Mouse (Mus musculus) heart, embryonic 13.5 days (tissue): Measurements from ENCODE around the gene Tmem237. TPM values are rescaled to one million over a fixed set of nuclear protein-coding genes. Genes with fewer than 3 reads are reported as not detected.
A peak's percentile ranks its signal among the peaks of the same experiment; 100 is the strongest.

Experiments
- ATAC-seq: fragments of 200-750 bp; cut with Nextera tagmentation; 2 replicates; pipeline ENCODE4 v1.8.0; 2017; ENCODE audit warnings: moderate TSS enrichment; ENCODE audit not compliant: insufficient number of reproducible peaks, low FRiP score, low TSS enrichment; ENCODE audit errors: extremely low read depth
- H3K27ac ChIP-seq: fragments of 300-500 bp; sonication (generic); replicated peaks from 2 replicates; pipeline ENCODE4 v1.5.1; 2015; ENCODE audit warnings: moderate library complexity, mild to moderate bottlenecking, inconsistent platforms
- H3K27me3 ChIP-seq: fragments of 300-500 bp; sonication (generic); replicated peaks from 2 replicates; pipeline ENCODE4 v1.6.1; 2015; ENCODE audit warnings: mild to moderate bottlenecking, inconsistent platforms
- H3K36me3 ChIP-seq: fragments of 300-500 bp; sonication (generic); 2 replicates; pipeline ENCODE4 v1.6.1; 2015; ENCODE audit warnings: mild to moderate bottlenecking, inconsistent platforms
- H3K4me1 ChIP-seq: fragments of 300-500 bp; sonication (generic); 2 replicates; pipeline ENCODE4 v1.6.1; 2015; ENCODE audit warnings: inconsistent platforms
- H3K4me2 ChIP-seq: fragments of 300-500 bp; sonication (generic); 2 replicates; pipeline ENCODE4 v1.6.1; 2015; ENCODE audit warnings: inconsistent platforms, mild to moderate bottlenecking, moderate library complexity
- H3K4me3 ChIP-seq: fragments of 300-500 bp; sonication (generic); 2 replicates; pipeline ENCODE4 v1.5.1; 2015; ENCODE audit warnings: moderate library complexity, mild to moderate bottlenecking, inconsistent platforms
- H3K9ac ChIP-seq: fragments of 300-500 bp; sonication (generic); 2 replicates; pipeline ENCODE4 v1.6.1; 2015; ENCODE audit warnings: inconsistent platforms, mild to moderate bottlenecking, moderate library complexity
- H3K9me3 ChIP-seq: fragments of 300-500 bp; sonication (generic); 2 replicates; pipeline ENCODE4 v1.6.1; 2016; ENCODE audit warnings: inconsistent platforms
- WGBS: fragments of 180-500 bp; shearing (Covaris S2); methylation state at CpG from one replicate; pipeline ENCODE4 v1.1.7; 2015; ENCODE audit warnings: mixed read lengths; 5-methylcytosine and 5-hydroxymethylcytosine counted together
- polyA plus RNA-seq: library from polyadenylated mRNA; unstranded; fragments of >200 nt; fragmentation: Nextera tagmentation; extraction: Ambion mirVana; gene quantifications from 2 replicates; pipeline ENCODE4 v1.2.1, GENCODE M21; 2015

Gene Tmem237
- polyA plus RNA-seq = 14.1 and 15.9 TPM in 2 replicates

- no peaks in the 10 kb centered on the region for H3K27me3 ChIP-seq
- peak within 1 kb of the TSS; percentile 89 for H3K4me2 ChIP-seq
- under 1% methylated on average over 74 of the region's 74 CpGs for WGBS
- H3K9ac ChIP-seq = peak within 1 kb of the TSS; percentile 86
- H3K4me3 ChIP-seq = peak within 1 kb of the TSS; percentile 71
- H3K27ac ChIP-seq = peak within 1 kb of the TSS; percentile 69
- peak; percentile 92 for ATAC-seq
- H3K4me1 ChIP-seq = peaks cover 12% of the 10 kb centered on the region
- no peaks in the 10 kb centered on the region for H3K9me3 ChIP-seq
- peaks cover 5% of the 10 kb centered on the region; the same call in 1 of the 2 replicates for H3K36me3 ChIP-seq
These were observed at the start of gene Tmem237 for GRCm38 (mm10) chr1:59119720-59120457. Tmem237 (minus strand) TSS chr1:59120408.

DNA sequence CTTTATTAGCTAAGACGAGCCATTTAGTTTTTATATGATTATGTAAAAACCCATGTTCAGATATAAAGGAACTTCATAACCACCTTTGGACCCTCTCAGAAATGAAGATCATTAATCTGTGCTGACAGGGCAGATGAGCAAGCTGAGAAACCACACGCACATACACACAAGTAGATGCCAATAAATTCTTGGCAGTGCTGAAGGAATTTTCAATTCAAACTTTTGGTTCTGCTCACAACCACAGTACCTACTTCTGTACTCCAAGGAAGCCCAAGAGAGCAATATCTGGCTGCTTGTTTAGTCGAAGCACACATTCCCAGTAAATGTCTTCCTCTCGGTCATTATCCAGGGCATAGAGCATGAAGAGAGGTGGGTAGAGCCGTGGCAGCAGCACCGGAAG lies 49.4 kb upstream of the Tmem237 start:
- Histone ChIP-seq H3K4me2 (no peak overlapping the region), H3K9me3 (no peaks in the 10 kb centered on the region), H3K9ac (no peak overlapping the region), H3K27ac (no peak overlapping the region), H3K36me3 (peaks cover 68% of the 10 kb centered on the region), H3K4me1 (peaks cover 18% of the 10 kb centered on the region), H3K27me3 (no peaks in the 10 kb centered on the region), H3K4me3 (no peak overlapping the region)
- ATAC-seq = no peak
- 84% methylated on average over 6 of the region's 6 CpGs for WGBS

GRCm38 (mm10) chr1:59168556-59168955 lies 48.3 kb upstream of the Tmem237 start:
- ATAC-seq = no peak
- no peak overlapping the region for H3K27ac ChIP-seq
- peaks cover 18% of the 10 kb centered on the region for H3K4me1 ChIP-seq
- peaks cover 69% of the 10 kb centered on the region for H3K36me3 ChIP-seq
- H3K4me3 ChIP-seq = no peak overlapping the region
- H3K27me3 ChIP-seq = no peaks in the 10 kb centered on the region
- no peak overlapping the region for H3K4me2 ChIP-seq
- WGBS = 38% methylated on average over 2 of the region's 2 CpGs
- H3K9me3 ChIP-seq = no peaks in the 10 kb centered on the region
- no peak overlapping the region for H3K9ac ChIP-seq

- peaks cover 70% of the 10 kb centered on the region for H3K36me3 ChIP-seq
- WGBS = 58% methylated on average over 4 of the region's 4 CpGs
- no peak overlapping the region for H3K4me3 ChIP-seq
- H3K9ac ChIP-seq = no peak overlapping the region
- no peak overlapping the region for H3K4me2 ChIP-seq
- ATAC-seq = no peak
- peaks cover 18% of the 10 kb centered on the region for H3K4me1 ChIP-seq
- H3K27me3 ChIP-seq = no peaks in the 10 kb centered on the region
- H3K9me3 ChIP-seq = no peaks in the 10 kb centered on the region
- no peak overlapping the region for H3K27ac ChIP-seq
These were observed 47.6 kb upstream of the Tmem237 start for GRCm38 (mm10) chr1:59167654-59168425.

GRCm38 (mm10) chr1:59166232-59166905 lies 46.2 kb upstream of the Tmem237 start:
- Histone ChIP-seq H3K4me2 (no peak overlapping the region), H3K4me1 (peaks cover 12% of the 10 kb centered on the region), H3K27me3 (no peaks in the 10 kb centered on the region), H3K27ac (no peak overlapping the region), H3K9ac (no peak overlapping the region), H3K4me3 (no peak overlapping the region), H3K9me3 (no peaks in the 10 kb centered on the region), H3K36me3 (peaks cover 67% of the 10 kb centered on the region)
- ATAC-seq = no peak
- 77% methylated on average over 9 of the region's 9 CpGs for WGBS

- Histone ChIP-seq H3K4me3 (no peak overlapping the region), H3K9ac (no peak overlapping the region), H3K27me3 (no peaks in the 10 kb centered on the region), H3K9me3 (no peaks in the 10 kb centered on the region), H3K36me3 (peaks cover 60% of the 10 kb centered on the region), H3K4me1 (peaks cover 11% of the 10 kb centered on the region), H3K4me2 (no peak overlapping the region), H3K27ac (no peak overlapping the region)
- 64% methylated on average over 5 of the region's 5 CpGs for WGBS
- ATAC-seq = no peak
These were observed 43.7 kb upstream of the Tmem237 start for GRCm38 (mm10) chr1:59163918-59164317.

DNA sequence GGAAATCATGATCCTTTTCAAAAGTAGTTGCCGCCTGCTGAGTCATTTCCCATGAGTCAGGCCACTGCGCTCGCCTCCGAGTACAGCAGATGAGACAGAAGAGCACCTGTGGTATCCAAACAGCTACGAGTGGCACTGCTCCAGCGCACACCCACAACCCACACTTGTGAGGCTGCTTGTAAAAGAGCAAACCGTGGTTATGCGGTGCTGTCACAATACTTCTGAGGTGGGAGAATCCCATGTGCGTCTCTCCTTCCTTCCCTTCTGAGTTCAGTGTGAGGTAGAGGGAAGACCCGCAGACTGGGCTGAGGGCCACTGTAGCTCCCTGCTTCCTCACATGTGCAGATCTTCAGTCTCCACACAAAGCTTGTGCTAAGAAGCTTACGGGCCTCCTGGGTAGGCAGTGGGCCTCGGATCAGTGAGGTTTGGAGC lies 42.8 kb upstream of the Tmem237 start, which contains the start of gene Mpp4:
TSS of gene Mpp4 (minus strand) at position 360 of the 432 bp plus-strand sequence.
- ATAC-seq = no peak
- H3K27ac ChIP-seq = no peak within 1 kb of the TSS
- no peak within 1 kb of the TSS for H3K4me2 ChIP-seq
- no peak within 1 kb of the TSS for H3K9ac ChIP-seq
- no peaks in the 10 kb centered on the region for H3K27me3 ChIP-seq
- H3K36me3 ChIP-seq = peaks cover 54% of the 10 kb centered on the region
- H3K9me3 ChIP-seq = no peaks in the 10 kb centered on the region
- WGBS = 69% methylated on average over 12 of the region's 12 CpGs
- no peak within 1 kb of the TSS for H3K4me3 ChIP-seq
- peaks cover 2% of the 10 kb centered on the region for H3K4me1 ChIP-seq

- H3K9me3 ChIP-seq = no peaks in the 10 kb centered on the region
- no peak overlapping the region for H3K4me3 ChIP-seq
- no peaks in the 10 kb centered on the region; the same call in 1 of the 2 replicates for H3K4me1 ChIP-seq
- no peak overlapping the region for H3K9ac ChIP-seq
- WGBS = 73% methylated on average over 8 of the region's 8 CpGs
- H3K27ac ChIP-seq = no peak overlapping the region
- no peak overlapping the region for H3K4me2 ChIP-seq
- ATAC-seq = no peak
- peaks cover 48% of the 10 kb centered on the region for H3K36me3 ChIP-seq
- no peaks in the 10 kb centered on the region for H3K27me3 ChIP-seq
These were observed 42.3 kb upstream of the Tmem237 start for GRCm38 (mm10) chr1:59162309-59163024.

- Histone ChIP-seq H3K4me3 (no peak overlapping the region), H3K9me3 (no peaks in the 10 kb centered on the region), H3K27me3 (no peaks in the 10 kb centered on the region), H3K4me2 (no peak overlapping the region), H3K36me3 (peaks cover 37% of the 10 kb centered on the region), H3K9ac (no peak overlapping the region), H3K27ac (no peak overlapping the region), H3K4me1 (no peaks in the 10 kb centered on the region; the same call in 1 of the 2 replicates)
- 84% methylated on average over 6 of the region's 6 CpGs for WGBS
- ATAC-seq = no peak
These were observed 41.2 kb upstream of the Tmem237 start for GRCm38 (mm10) chr1:59161396-59161795.

GRCm38 (mm10) chr1:59160871-59161270 lies 40.7 kb upstream of the Tmem237 start:
- Histone ChIP-seq H3K36me3 (peaks cover 32% of the 10 kb centered on the region), H3K9ac (no peak overlapping the region), H3K4me3 (no peak overlapping the region), H3K27ac (no peak overlapping the region), H3K9me3 (no peaks in the 10 kb centered on the region), H3K27me3 (no peaks in the 10 kb centered on the region), H3K4me2 (no peak overlapping the region), H3K4me1 (no peaks in the 10 kb centered on the region)
- WGBS = 88% methylated on average over 6 of the region's 6 CpGs
- ATAC-seq = no peak

- no peak overlapping the region for H3K4me2 ChIP-seq
- H3K9ac ChIP-seq = no peak overlapping the region
- no peaks in the 10 kb centered on the region for H3K9me3 ChIP-seq
- no peak overlapping the region for H3K4me3 ChIP-seq
- H3K27me3 ChIP-seq = no peaks in the 10 kb centered on the region
- 73% methylated on average over 3 of the region's 3 CpGs for WGBS
- peaks cover 26% of the 10 kb centered on the region for H3K36me3 ChIP-seq
- ATAC-seq = no peak
- H3K27ac ChIP-seq = no peak overlapping the region
- H3K4me1 ChIP-seq = no peaks in the 10 kb centered on the region
These were observed 38.9 kb upstream of the Tmem237 start for GRCm38 (mm10) chr1:59159136-59159535.
